Mouse (Mus musculus) cerebellum, adult 2 months (tissue): Measurements from ENCODE around the gene Efna1. TPM values are rescaled to one million over a fixed set of nuclear protein-coding genes. Genes with fewer than 3 reads are reported as not detected.

Source experiments
- DNase-seq, 2 experiments: peaks; one replicate each; pipeline ENCODE4 v3.0.0; 2021
- H3K27ac ChIP-seq: fragments of 200-500 bp; 2 replicates; pipeline ENCODE4 v1.5.1; 2012; ENCODE audit warnings: low read length, control low read depth, inconsistent platforms; ENCODE audit not compliant: insufficient read depth
- H3K27me3 ChIP-seq: fragments of 200-500 bp; 2 replicates; pipeline ENCODE4 v1.6.1; 2012; ENCODE audit warnings: inconsistent platforms, mild to moderate bottlenecking, low read length, moderate library complexity; ENCODE audit not compliant: control insufficient read depth, insufficient read depth
- H3K4me1 ChIP-seq: fragments of 200-500 bp; 2 replicates; pipeline ENCODE4 v1.6.1; 2011; ENCODE audit warnings: low read length; ENCODE audit not compliant: control insufficient read depth, insufficient read depth
- H3K4me3 ChIP-seq: fragments of 200-500 bp; replicated peaks from 2 replicates; pipeline ENCODE3; 2011; ENCODE audit warnings: mild to moderate bottlenecking, low read depth, low read length, control low read depth; ENCODE audit not compliant: insufficient read depth
- CTCF ChIP-seq: fragments of 200-500 bp; IDR thresholded peaks from 2 replicates; pipeline ENCODE4 v1.5.1; 2011; ENCODE audit warnings: low read depth, mild to moderate bottlenecking, control low read depth, low read length, moderate library complexity, borderline replicate concordance; ENCODE audit not compliant: insufficient read depth
- POLR2A ChIP-seq: fragments of 200-500 bp; IDR thresholded peaks from 2 replicates; pipeline ENCODE4 v1.6.1; 2011; ENCODE audit warnings: low read length, control low read depth, borderline replicate concordance; ENCODE audit not compliant: insufficient read depth
- WGBS: fragments of 180-500 bp; shearing (Covaris S2); methylation state at CpG from one replicate; pipeline ENCODE4 v1.1.7; 2018; 5-methylcytosine and 5-hydroxymethylcytosine counted together
- polyA plus RNA-seq: library from polyadenylated mRNA; depleted of rRNA; stranded (reverse); fragments of >200 nt; gene quantifications from 2 replicates; pipeline ENCODE4 v1.2.3, GENCODE M21; 2012

Efna1 gene
- polyA plus RNA-seq, 1 experiment: 14.2 TPM

- Histone ChIP-seq H3K4me3 (no peak overlapping the region), H3K4me1 (no peaks in the 10 kb centered on the region), H3K27me3 (no peaks in the 10 kb centered on the region), H3K27ac (no peak overlapping the region)
- DNase-seq: no peak
- 59% methylated on average over 5 of the region's 5 CpGs for WGBS
- TF ChIP-seq POLR2A (no peak), CTCF (no peak)
Measured at GRCm38 (mm10) chr3:89292303-89292702, 11.4 kb upstream of the Efna1 start.

DNA sequence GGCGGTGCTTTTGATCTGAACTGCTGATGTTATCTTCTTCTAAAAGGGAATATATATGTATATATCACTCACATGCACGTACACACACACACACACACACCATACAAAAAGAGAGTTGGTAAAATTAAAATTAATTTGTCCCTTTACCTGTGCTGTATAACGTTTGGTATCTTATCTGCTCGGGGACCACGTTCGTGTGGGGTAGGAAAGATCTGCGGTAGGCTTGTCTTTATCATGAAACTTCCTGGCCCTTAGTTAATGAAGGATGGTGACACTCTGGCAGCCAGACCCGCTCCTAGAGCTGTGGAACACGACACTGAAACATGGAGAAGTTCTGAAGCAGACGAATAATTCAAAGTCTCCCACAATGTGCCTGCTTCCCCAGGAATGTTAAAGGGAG lies 10.9 kb upstream of the Efna1 start:
- DNase-seq: no peak
- Histone ChIP-seq H3K4me3 (no peak overlapping the region), H3K4me1 (no peaks in the 10 kb centered on the region), H3K27me3 (no peaks in the 10 kb centered on the region), H3K27ac (no peak overlapping the region)
- TF ChIP-seq CTCF (no peak), POLR2A (no peak)
- 73% methylated on average over 10 of the region's 10 CpGs for WGBS

DNA sequence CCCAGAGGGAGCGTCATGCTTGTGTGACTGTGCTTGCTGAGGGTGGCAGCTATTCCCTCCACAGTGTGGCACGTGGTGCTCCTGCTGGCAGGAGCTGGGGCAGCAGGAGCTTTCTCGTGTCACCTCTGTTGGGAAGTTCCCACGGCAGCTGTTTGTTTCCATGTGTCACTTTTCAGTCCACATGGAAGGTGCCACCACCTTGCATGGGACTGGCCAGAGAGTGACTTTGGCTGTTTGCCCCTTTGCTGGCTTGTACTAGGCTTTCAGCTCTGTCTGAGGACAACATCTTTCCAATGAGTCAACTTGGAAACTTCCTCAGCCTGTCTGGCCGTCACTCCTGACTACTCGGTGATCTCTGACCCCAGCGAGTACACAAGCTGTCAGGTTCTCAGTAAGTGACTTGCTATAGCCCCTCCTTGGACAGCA lies 7.6 kb upstream of the Efna1 start:
- no peak overlapping the region for H3K4me3 ChIP-seq
- no peak overlapping the region for H3K27ac ChIP-seq
- H3K27me3 ChIP-seq: no peaks in the 10 kb centered on the region
- DNase-seq: no peak
- 30% methylated on average over 7 of the region's 7 CpGs for WGBS
- H3K4me1 ChIP-seq: no peaks in the 10 kb centered on the region
- no peak for TF ChIP-seq CTCF
- TF ChIP-seq POLR2A: no peak

DNA sequence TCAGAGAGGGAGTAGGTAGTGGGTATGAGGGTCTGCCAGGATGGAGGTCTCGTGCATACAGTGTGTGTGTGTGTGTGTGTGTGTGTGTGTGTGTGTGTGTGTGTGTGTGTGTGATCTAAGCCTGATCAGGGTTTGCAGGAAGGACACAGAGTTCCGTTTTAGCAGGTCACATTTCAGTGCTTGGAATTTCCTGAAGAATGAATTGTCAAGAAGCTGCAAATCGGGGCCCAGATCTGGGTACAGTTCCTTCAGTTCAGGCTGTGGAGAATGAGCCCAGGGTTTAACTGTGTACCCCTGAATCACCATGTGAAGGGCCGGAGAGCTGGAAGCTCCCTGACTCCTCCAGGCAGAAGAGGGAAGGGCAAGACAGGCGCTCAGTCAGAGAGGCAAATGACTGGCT lies 6.3 kb upstream of the Efna1 start:
- no peak overlapping the region for H3K27ac ChIP-seq
- no peak overlapping the region for H3K4me3 ChIP-seq
- TF ChIP-seq CTCF (no peak), POLR2A (no peak)
- WGBS: 70% methylated on average over 5 of the region's 5 CpGs
- no peaks in the 10 kb centered on the region for H3K4me1 ChIP-seq
- DNase-seq: no peak
- no peaks in the 10 kb centered on the region for H3K27me3 ChIP-seq

GRCm38 (mm10) chr3:89285526-89285925 lies 4.6 kb upstream of the Efna1 start:
- Histone ChIP-seq H3K27me3 (no peaks in the 10 kb centered on the region), H3K4me1 (no peaks in the 10 kb centered on the region), H3K27ac (no peak overlapping the region), H3K4me3 (no peak overlapping the region)
- DNase-seq: no peak
- TF ChIP-seq CTCF (no peak), POLR2A (no peak)
- 48% methylated on average over 2 of the region's 2 CpGs for WGBS

GRCm38 (mm10) chr3:89284261-89284660 lies 3.3 kb upstream of the Efna1 start:
- TF ChIP-seq POLR2A: no peak
- TF ChIP-seq CTCF: no peak
- no peak for DNase-seq
- 74% methylated on average over 3 of the region's 3 CpGs for WGBS
- H3K4me3 ChIP-seq: no peak overlapping the region
- H3K4me1 ChIP-seq: no peaks in the 10 kb centered on the region
- no peak overlapping the region for H3K27ac ChIP-seq
- H3K27me3 ChIP-seq: no peaks in the 10 kb centered on the region

GRCm38 (mm10) chr3:89282291-89282643 lies 1.3 kb upstream of the Efna1 start:
- Histone ChIP-seq H3K4me1 (peaks cover 8% of the 10 kb centered on the region), H3K4me3 (no peak overlapping the region), H3K27ac (no peak overlapping the region), H3K27me3 (no peaks in the 10 kb centered on the region)
- no peak for DNase-seq
- 23% methylated on average over 4 of the region's 4 CpGs for WGBS
- TF ChIP-seq CTCF (no peak), POLR2A (no peak)

DNA sequence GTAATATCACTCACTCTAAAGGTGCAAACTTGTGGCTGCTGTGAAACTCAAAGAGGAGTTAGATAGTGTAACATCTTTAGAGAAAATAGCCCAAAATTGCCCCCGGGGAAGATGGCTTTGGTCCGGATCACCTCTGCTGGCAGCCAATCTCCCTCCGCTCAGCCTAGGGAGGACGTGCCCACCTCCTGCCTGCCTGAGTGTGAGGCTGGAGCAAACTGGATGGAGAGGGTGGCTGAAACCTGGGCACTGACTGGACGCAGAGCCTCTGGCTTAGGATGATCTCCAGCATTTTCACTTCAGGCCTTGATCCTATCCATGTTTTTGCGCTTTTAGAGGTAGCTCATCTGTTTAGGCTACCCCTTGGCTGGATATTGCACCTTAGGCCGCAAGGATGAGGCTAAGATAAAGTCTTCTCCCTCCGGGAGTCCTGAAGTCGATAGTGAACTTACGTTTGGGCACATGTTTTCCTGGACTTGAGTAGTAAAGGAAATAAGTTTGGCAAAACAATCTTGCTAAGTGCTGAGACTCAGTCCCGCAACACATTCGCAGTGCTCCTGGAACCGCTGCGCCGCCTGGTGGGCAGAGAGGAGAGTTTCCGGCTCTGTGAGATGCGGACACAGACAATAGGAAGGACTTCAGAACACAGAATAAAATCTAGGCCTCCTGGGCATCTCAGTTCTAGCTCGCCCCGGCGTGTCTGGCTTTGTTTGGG lies 793 bp upstream of the Efna1 start:
- Histone ChIP-seq H3K27me3 (no peaks in the 10 kb centered on the region), H3K27ac (no peak overlapping the region), H3K4me3 (no peak overlapping the region), H3K4me1 (peaks cover 8% of the 10 kb centered on the region)
- TF ChIP-seq POLR2A: no peak
- TF ChIP-seq CTCF: peak; percentile 95
- peak; percentile 83 to 86 for DNase-seq
- WGBS: 14% methylated on average over 20 of the region's 20 CpGs
